29 mouse cellular contexts compared by ENCODE assay signal in genomic region chr3:57481981-57482380, GRCm38 (mm10). TPM values are rescaled to one million over a fixed set of nuclear protein-coding genes. Genes with fewer than 3 reads are reported as not detected.
DNase-seq lines count a peak whose midpoint lies in the region; ATAC-seq and TF ChIP-seq lines count a peak whose summit lies in the region.
"Had no signal": no experiment of that assay in that cellular context is flagged by ENCODE, and none has a peak within 500 bp of the region (broad histone marks: within the 10 kb centered on the region; RNA-seq: fewer than 3 reads in every experiment).

No protein-coding gene starts in this region.

- TF ChIP-seq EP300 in heart, postnatal 0 days (IDR thresholded peaks at IDR 0.05; ENCODE audit: low read depth) = no peak

- TF ChIP-seq CTCF in heart, postnatal 0 days (IDR thresholded peaks at IDR 0.05; ENCODE audit: low read depth) = no peak
- TF ChIP-seq CTCF in layer of hippocampus, adult 2 months (conservative IDR thresholded peaks at IDR 0.05) = no peak
- no peak for TF ChIP-seq CTCF in cortical plate, adult 2 months (IDR thresholded peaks at IDR 0.05; ENCODE audit: extremely low read depth, insufficient read depth, low read length)

- no peak overlapping the region for H3K4me3 ChIP-seq in heart, postnatal 0 days (ENCODE audit: low read depth, low read length)
- no peak overlapping the region for H3K4me3 ChIP-seq in heart, embryonic 11.5 days (ENCODE audit: low read depth, low read length)
- no peak overlapping the region for H3K4me3 ChIP-seq in layer of hippocampus, adult 2 months
- no peak overlapping the region for H3K4me3 ChIP-seq in cortical plate, adult 2 months (ENCODE audit: insufficient read depth, low read length)
- H3K4me3 ChIP-seq: forebrain, embryonic 13.5 days; heart, embryonic 13.5 days; hindbrain, embryonic 10.5 days; limb, embryonic 10.5 days; liver, embryonic 15.5 days; neural tube, embryonic 15.5 days; stomach, embryonic 15.5 days had no signal

- DNase-seq in gastrocnemius, postnatal 10 days = peak; percentile 15
- DNase-seq in gastrocnemius, postnatal 36 days = no peak
- no peak for DNase-seq in heart, postnatal 0 days (ENCODE audit: low spot score)
- DNase-seq in layer of hippocampus, adult 2 months (ENCODE audit: low spot score in 2 of 2) = no peak
- DNase-seq in layer of hippocampus, postnatal 14 days (ENCODE audit: low spot score in 2 of 2) = no peak
- DNase-seq in right cerebral cortex, postnatal 14 days = no peak
- DNase-seq: adrenal gland, postnatal 10 days; cerebellum, adult 8-10 months; cerebellum, postnatal 36 days; layer of hippocampus, adult 9-11 months; liver; right cerebral cortex, adult 18-20 months; thymus, postnatal 25 days had no signal

- no peak for ATAC-seq in heart, postnatal 0 days (ENCODE audit: insufficient read depth, low read depth)
- ATAC-seq in heart, embryonic 11.5 days (replicated peaks; ENCODE audit: insufficient number of reproducible peaks, low FRiP score, low TSS enrichment) = no peak
- ATAC-seq: forebrain, embryonic 13.5 days; hindbrain, embryonic 16.5 days; intestine, postnatal 0 days had no signal

- no peak overlapping the region for H3K9ac ChIP-seq in heart, postnatal 0 days (replicated peaks; ENCODE audit: low read depth, low read length)
- H3K9ac ChIP-seq in heart, embryonic 11.5 days (ENCODE audit: low read depth, low read length) = no peak overlapping the region
- H3K9ac ChIP-seq: forebrain, embryonic 13.5 days; heart, embryonic 13.5 days; liver, embryonic 15.5 days; neural tube, embryonic 15.5 days; stomach, embryonic 15.5 days had no signal

- H3K9me3 ChIP-seq in heart, postnatal 0 days (replicated peaks; ENCODE audit: control insufficient read depth, low read length) = no peaks in the 10 kb centered on the region
- no peaks in the 10 kb centered on the region for H3K9me3 ChIP-seq in heart, embryonic 11.5 days (replicated peaks; ENCODE audit: control insufficient read depth, low read length)
- H3K9me3 ChIP-seq: forebrain, embryonic 13.5 days; heart, embryonic 13.5 days; hindbrain, embryonic 10.5 days; limb, embryonic 10.5 days; liver, embryonic 15.5 days; neural tube, embryonic 15.5 days; stomach, embryonic 15.5 days had no signal

- H3K4me1 ChIP-seq in heart, postnatal 0 days (ENCODE audit: control insufficient read depth, insufficient read depth) = peaks cover 21% of the 10 kb centered on the region
- no peaks in the 10 kb centered on the region for H3K4me1 ChIP-seq in heart, embryonic 11.5 days (ENCODE audit: control insufficient read depth, insufficient read depth, low read length)
- peaks cover 1% of the 10 kb centered on the region; the same call in 1 of the 2 replicates for H3K4me1 ChIP-seq in cortical plate, adult 2 months (ENCODE audit: control insufficient read depth, insufficient read depth, low read length)
- H3K4me1 ChIP-seq: forebrain, embryonic 13.5 days; hindbrain, embryonic 10.5 days; liver, embryonic 15.5 days; neural tube, embryonic 15.5 days had no signal

- peak overlapping the region; percentile 38 for H3K27ac ChIP-seq in heart, postnatal 0 days (ENCODE audit: low read depth)
- no peak overlapping the region for H3K27ac ChIP-seq in heart, embryonic 11.5 days (ENCODE audit: low read depth, low read length)
- H3K27ac ChIP-seq in layer of hippocampus, adult 2 months = peak overlapping the region; percentile 48; the same call in 1 of the 2 replicates
- H3K27ac ChIP-seq in cortical plate, adult 2 months (ENCODE audit: insufficient read depth, low read length) = peak overlapping the region; percentile 29; the same call in 1 of the 2 replicates
- H3K27ac ChIP-seq: forebrain, embryonic 13.5 days; heart, embryonic 13.5 days; hindbrain, embryonic 10.5 days; limb, embryonic 10.5 days; liver, embryonic 15.5 days; neural tube, embryonic 15.5 days; stomach, embryonic 15.5 days had no signal

- intact Hi-C loops in gastrocnemius, postnatal 36 days (cut with DNase I) = no loop called here

- no peaks in the 10 kb centered on the region for H3K27me3 ChIP-seq in heart, postnatal 0 days (ENCODE audit: control insufficient read depth, insufficient read depth, low read length)
- no peaks in the 10 kb centered on the region for H3K27me3 ChIP-seq in heart, embryonic 11.5 days (ENCODE audit: control insufficient read depth, insufficient read depth, low read length)
- H3K27me3 ChIP-seq: forebrain, embryonic 13.5 days; heart, embryonic 13.5 days; liver, embryonic 15.5 days; neural tube, embryonic 15.5 days; stomach, embryonic 15.5 days had no signal

- 47% methylated on average over 5 of the region's 5 CpGs for WGBS in heart, postnatal 0 days
- WGBS in heart, embryonic 11.5 days (ENCODE audit: insufficient replicate concordance) = 84% methylated on average over 5 of the region's 5 CpGs

- H3K36me3 ChIP-seq in heart, postnatal 0 days (replicated peaks; ENCODE audit: control insufficient read depth, insufficient read depth, low read length) = peaks cover 4% of the 10 kb centered on the region; the same call in 1 of the 2 replicates
- peaks cover 2% of the 10 kb centered on the region; the same call in 1 of the 2 replicates for H3K36me3 ChIP-seq in heart, embryonic 11.5 days (ENCODE audit: control insufficient read depth, insufficient read depth, low read length)
- H3K36me3 ChIP-seq: limb, embryonic 10.5 days; liver, embryonic 15.5 days; neural tube, embryonic 15.5 days; stomach, embryonic 15.5 days had no signal

- H3K4me2 ChIP-seq in heart, postnatal 0 days (ENCODE audit: low read depth, low read length) = 0 out of 2 replicates have a peak overlapping the region, but pooled peaks have one; percentile 2
- no peak overlapping the region for H3K4me2 ChIP-seq in heart, embryonic 11.5 days
- H3K4me2 ChIP-seq: forebrain, embryonic 13.5 days; heart, embryonic 13.5 days; liver, embryonic 15.5 days; midbrain, embryonic 11.5 days; neural tube, embryonic 15.5 days; stomach, embryonic 15.5 days had no signal

- TF ChIP-seq POLR2A in cortical plate, adult 2 months (IDR thresholded peaks at IDR 0.05; ENCODE audit: extremely low read depth, insufficient read depth, low read length) = no peak

RNA-seq across cellular contexts. Expression of gene Tm4sf4, which starts 56.9 kb away (rescaled TPM):
- total RNA-seq in gastrocnemius, postnatal 10 days (2021) = not detected
- total RNA-seq in gastrocnemius, postnatal 36 days (2021) = not detected
- 0.92 TPM in 1 of 2 replicates, not detected in the other for total RNA-seq in heart, postnatal 0 days (2014; rRNA removed; ENCODE audit: low replicate concordance)
- polyA plus RNA-seq in heart, postnatal 0 days (2015; fragmentation: Nextera tagmentation; extraction: Ambion mirVana) = 0.73 and 1.2 TPM in 2 replicates
- 0.20 and 1.2 TPM in 2 replicates for polyA plus RNA-seq in heart, embryonic 11.5 days (2014; fragmentation: Nextera tagmentation; extraction: Ambion mirVana)
- total RNA-seq in layer of hippocampus, adult 2 months (2021) = not detected
- not detected for total RNA-seq in layer of hippocampus, postnatal 14 days (2021)
- 0.06 TPM in 1 of 2 replicates, not detected in the other for polyA plus RNA-seq in cortical plate, adult 2 months (2012; rRNA removed)
- total RNA-seq: gastrocnemius, adult 18-20 months; left cerebral cortex, adult 8-10 months; megakaryocyte progenitor cell, adult 5-6 weeks had no signal
- polyA plus RNA-seq: embryonic facial prominence, embryonic 14.5 days; forebrain, embryonic 13.5 days; limb, embryonic 10.5 days had no signal
